Mouse (Mus musculus): Measurements from ENCODE around the gene Dnal1.

DNA sequence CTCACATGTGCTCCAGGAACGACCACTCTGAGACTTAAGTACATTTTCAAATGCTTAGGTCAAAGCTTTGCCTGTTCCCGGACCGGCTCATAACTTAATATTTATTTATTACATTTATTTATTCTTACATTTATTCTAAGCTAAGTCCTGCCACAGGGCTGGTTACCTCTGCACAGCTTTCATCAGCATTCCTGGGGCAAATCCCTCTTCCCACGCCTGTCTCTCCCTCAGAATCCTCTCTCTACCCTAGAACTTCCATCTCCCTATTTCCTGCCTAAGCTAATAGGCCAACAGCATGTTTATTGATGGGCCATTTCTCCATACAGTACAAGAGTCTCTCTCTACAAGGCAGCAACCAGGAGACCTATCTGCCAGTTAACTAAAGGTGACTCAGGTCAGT is 46.4 kb upstream of the Dnal1 start:
- TF ChIP-seq POLR2A (IDR thresholded peaks at IDR 0.05; ENCODE audit: borderline replicate concordance, low read depth, low read length): no peak
- no peak for TF ChIP-seq CTCF (IDR thresholded peaks at IDR 0.05; ENCODE audit: low read depth, low read length)
